Mouse (Mus musculus): Measurements from ENCODE around the gene Gucd1. TPM values are rescaled to one million over a fixed set of nuclear protein-coding genes. Genes with fewer than 3 reads are reported as not detected.
"Not testable (repeated sequence)": the region's sequence is repeated elsewhere in the genome, so short reads cannot be mapped to it uniquely, and the experiment has no call there.

Gucd1 gene
- polyA plus RNA-seq, 1 experiment from 2014 or later = 27.6 TPM

GRCm38 (mm10) chr10:75417363-75418042 is 100.3 kb downstream of the Gucd1 start:
- no peak overlapping the region for H3K9ac ChIP-seq
- H3K36me3 ChIP-seq = no peaks in the 10 kb centered on the region
- no peaks in the 10 kb centered on the region for H3K27me3 ChIP-seq
- H3K9me3 ChIP-seq = no peaks in the 10 kb centered on the region
- no peak overlapping the region for H3K4me2 ChIP-seq
- H3K4me1 ChIP-seq = no peaks in the 10 kb centered on the region
- no peak overlapping the region for H3K27ac ChIP-seq
- WGBS = 93% methylated on average over 8 of the region's 8 CpGs
- no peak for ATAC-seq (ENCODE audit: insufficient number of reproducible peaks, low FRiP score, low TSS enrichment, low read depth)
- H3K4me3 ChIP-seq = no peak overlapping the region

GRCm38 (mm10) chr10:75414925-75415324 is 102.8 kb downstream of the Gucd1 start:
- no peaks in the 10 kb centered on the region for H3K27me3 ChIP-seq
- H3K36me3 ChIP-seq = no peaks in the 10 kb centered on the region
- no peak overlapping the region for H3K4me3 ChIP-seq
- WGBS = 77% methylated on average over 7 of the region's 7 CpGs
- no peak overlapping the region for H3K4me2 ChIP-seq
- ATAC-seq (ENCODE audit: insufficient number of reproducible peaks, low FRiP score, low TSS enrichment, low read depth) = no peak
- H3K9ac ChIP-seq = no peak overlapping the region
- no peaks in the 10 kb centered on the region for H3K4me1 ChIP-seq
- H3K9me3 ChIP-seq = no peaks in the 10 kb centered on the region
- H3K27ac ChIP-seq = no peak overlapping the region

DNA sequence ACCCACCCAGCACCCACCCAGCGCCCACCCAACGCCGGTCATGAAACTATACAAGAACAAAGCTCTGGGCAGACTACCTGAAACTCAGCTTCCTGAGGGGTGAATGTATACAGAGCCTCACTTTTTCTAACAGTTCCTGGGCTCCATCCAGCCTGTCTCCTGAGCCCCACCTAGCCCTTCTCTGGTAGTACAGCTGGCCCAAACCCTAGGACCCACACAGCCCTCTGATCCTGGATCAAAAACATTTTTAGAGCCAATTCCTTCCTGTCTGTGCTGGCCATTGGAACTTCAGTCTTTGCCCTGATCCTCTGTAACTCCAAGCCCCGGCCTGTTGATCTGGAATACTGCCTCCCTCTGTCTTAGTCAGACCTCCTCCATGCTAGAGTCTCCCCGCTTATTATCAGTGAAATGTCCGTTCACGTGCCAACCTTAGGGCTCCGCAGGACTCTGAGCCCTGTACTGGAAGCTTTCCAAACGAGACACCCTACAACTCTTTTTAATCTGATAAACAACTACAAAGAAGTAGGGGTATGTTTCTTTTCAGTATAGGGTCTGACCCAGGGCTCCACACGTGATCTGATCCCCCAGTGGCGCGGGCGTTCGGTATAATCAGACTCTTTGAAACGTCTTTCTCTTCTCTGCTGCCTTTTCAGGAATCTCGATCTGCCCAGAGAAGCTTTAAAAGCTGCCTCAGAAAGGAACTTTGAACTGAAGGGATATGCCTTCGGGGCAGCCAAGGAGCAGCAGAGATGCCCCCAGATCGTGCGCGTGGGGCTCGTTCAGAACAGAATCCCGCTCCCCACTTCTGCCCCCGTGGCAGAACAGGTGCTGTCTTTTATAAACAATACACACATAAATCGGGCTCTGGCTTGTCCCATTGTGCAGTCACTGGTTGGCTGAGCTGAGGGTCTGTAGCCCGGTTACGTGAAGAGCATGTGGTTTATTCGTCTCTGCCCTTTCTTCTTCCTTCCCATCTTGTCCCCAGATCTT is 105.4 kb downstream of the Gucd1 start:
- ATAC-seq (ENCODE audit: insufficient number of reproducible peaks, low FRiP score, low TSS enrichment, low read depth) = no peak
- Histone ChIP-seq H3K27ac (no peak overlapping the region), H3K9ac (no peak overlapping the region), H3K27me3 (no peaks in the 10 kb centered on the region), H3K9me3 (no peaks in the 10 kb centered on the region), H3K36me3 (no peaks in the 10 kb centered on the region), H3K4me2 (no peak overlapping the region), H3K4me3 (no peak overlapping the region), H3K4me1 (no peaks in the 10 kb centered on the region)
- WGBS = 61% methylated on average over 27 of the region's 27 CpGs

- H3K4me2 ChIP-seq; H3K27ac ChIP-seq; H3K4me1 ChIP-seq; ATAC-seq (ENCODE audit: insufficient number of reproducible peaks, low FRiP score, low TSS enrichment, low read depth); H3K9me3 ChIP-seq; H3K27me3 ChIP-seq; H3K36me3 ChIP-seq; H3K9ac ChIP-seq; H3K4me3 ChIP-seq: not testable (repeated sequence)
- WGBS = 49% methylated on average over 9 of the region's 10 CpGs
Measured at GRCm38 (mm10) chr10:75411343-75412113, 106.2 kb downstream of the Gucd1 start.

GRCm38 (mm10) chr10:75407741-75408140 is 110.0 kb downstream of the Gucd1 start:
- no peaks in the 10 kb centered on the region for H3K27me3 ChIP-seq
- whole genome bisulfite sequencing = 82% methylated on average over 4 of the region's 4 CpGs
- H3K4me1 ChIP-seq = peaks cover 7% of the 10 kb centered on the region
- H3K27ac ChIP-seq = no peak overlapping the region
- H3K9me3 ChIP-seq = no peaks in the 10 kb centered on the region
- no peak for ATAC-seq (ENCODE audit: insufficient number of reproducible peaks, low FRiP score, low TSS enrichment, low read depth)
- no peak overlapping the region for H3K9ac ChIP-seq
- H3K4me3 ChIP-seq = no peak overlapping the region
- H3K4me2 ChIP-seq = no peak overlapping the region
- no peaks in the 10 kb centered on the region for H3K36me3 ChIP-seq

GRCm38 (mm10) chr10:75406755-75407154 is 111.0 kb downstream of the Gucd1 start:
- H3K27me3 ChIP-seq = no peaks in the 10 kb centered on the region
- peak overlapping the region; percentile 19; the same call in 1 of the 2 replicates for H3K4me3 ChIP-seq
- no peaks in the 10 kb centered on the region for H3K9me3 ChIP-seq
- ATAC-seq (ENCODE audit: insufficient number of reproducible peaks, low FRiP score, low TSS enrichment, low read depth) = no peak
- 26% methylated on average over 13 of the region's 13 CpGs for WGBS
- peak overlapping the region; percentile 38 for H3K4me2 ChIP-seq
- peaks cover 7% of the 10 kb centered on the region for H3K4me1 ChIP-seq
- H3K9ac ChIP-seq = no peak overlapping the region
- no peaks in the 10 kb centered on the region for H3K36me3 ChIP-seq
- H3K27ac ChIP-seq = no peak overlapping the region

GRCm38 (mm10) chr10:75405916-75406315 is 111.9 kb downstream of the Gucd1 start:
- H3K27me3 ChIP-seq = no peaks in the 10 kb centered on the region
- no peak overlapping the region for H3K4me2 ChIP-seq
- H3K9ac ChIP-seq = no peak overlapping the region
- H3K4me1 ChIP-seq = peaks cover 7% of the 10 kb centered on the region
- no peak overlapping the region for H3K4me3 ChIP-seq
- H3K27ac ChIP-seq = no peak overlapping the region
- WGBS = 86% methylated on average over 8 of the region's 8 CpGs
- no peak for ATAC-seq (ENCODE audit: insufficient number of reproducible peaks, low FRiP score, low TSS enrichment, low read depth)
- no peaks in the 10 kb centered on the region for H3K36me3 ChIP-seq
- no peaks in the 10 kb centered on the region for H3K9me3 ChIP-seq

- Histone ChIP-seq H3K9me3 (no peaks in the 10 kb centered on the region), H3K36me3 (no peaks in the 10 kb centered on the region), H3K9ac (no peak within 1 kb of the TSS), H3K4me2 (no peak within 1 kb of the TSS), H3K4me1 (no peaks in the 10 kb centered on the region), H3K4me3 (no peak within 1 kb of the TSS), H3K27me3 (no peaks in the 10 kb centered on the region), H3K27ac (no peak within 1 kb of the TSS)
- WGBS = 79% methylated on average over 4 of the region's 4 CpGs
- ATAC-seq (ENCODE audit: insufficient number of reproducible peaks, low FRiP score, low TSS enrichment, low read depth) = no peak
Measured at GRCm38 (mm10) chr10:75400958-75401357, 116.8 kb downstream of the Gucd1 start, which contains the start of gene Upb1. Gene Upb1, plus strand, starts transcription at chr10:75401115.

GRCm38 (mm10) chr10:75396966-75397365 is 120.8 kb downstream of the Gucd1 start:
- no peak overlapping the region for H3K4me2 ChIP-seq
- no peak overlapping the region for H3K27ac ChIP-seq
- H3K4me3 ChIP-seq = no peak overlapping the region
- H3K4me1 ChIP-seq = no peaks in the 10 kb centered on the region
- no peaks in the 10 kb centered on the region for H3K27me3 ChIP-seq
- no peaks in the 10 kb centered on the region for H3K36me3 ChIP-seq
- WGBS = 54% methylated on average over 14 of the region's 14 CpGs
- no peaks in the 10 kb centered on the region for H3K9me3 ChIP-seq
- no peak overlapping the region for H3K9ac ChIP-seq
- no peak for ATAC-seq (ENCODE audit: insufficient number of reproducible peaks, low FRiP score, low TSS enrichment, low read depth)

DNA sequence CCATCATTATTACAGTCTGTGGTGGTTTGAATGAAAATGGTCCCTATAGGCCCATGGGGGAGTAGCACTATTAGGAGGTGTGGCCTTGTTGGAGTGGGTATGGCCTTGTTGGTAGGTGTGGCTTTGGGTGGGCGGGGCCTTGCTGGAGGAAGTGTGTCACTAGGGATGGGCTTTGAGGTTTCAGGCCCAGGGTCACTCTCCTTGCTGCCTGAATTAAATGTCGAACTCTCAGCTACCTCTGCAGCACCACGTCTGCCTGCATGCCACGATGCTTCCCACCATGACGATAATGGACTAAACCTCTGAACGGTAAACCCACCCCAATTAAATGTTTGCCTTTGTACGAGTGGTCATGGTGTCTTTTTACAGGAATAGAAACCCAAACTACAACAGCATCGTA is 123.0 kb downstream of the Gucd1 start:
- H3K27ac ChIP-seq = no peak overlapping the region
- no peak overlapping the region for H3K9ac ChIP-seq
- H3K4me1 ChIP-seq = no peaks in the 10 kb centered on the region
- no peaks in the 10 kb centered on the region for H3K36me3 ChIP-seq
- no peak overlapping the region for H3K4me2 ChIP-seq
- no peak for ATAC-seq (ENCODE audit: insufficient number of reproducible peaks, low FRiP score, low TSS enrichment, low read depth)
- no peak overlapping the region for H3K4me3 ChIP-seq
- H3K27me3 ChIP-seq = no peaks in the 10 kb centered on the region
- WGBS = 83% methylated on average over 8 of the region's 8 CpGs
- no peaks in the 10 kb centered on the region for H3K9me3 ChIP-seq

GRCm38 (mm10) chr10:75390832-75391231 is 126.9 kb downstream of the Gucd1 start:
- no peaks in the 10 kb centered on the region for H3K4me1 ChIP-seq
- no peaks in the 10 kb centered on the region for H3K27me3 ChIP-seq
- no peak overlapping the region for H3K4me2 ChIP-seq
- 88% methylated on average over 4 of the region's 4 CpGs for WGBS
- H3K9me3 ChIP-seq = no peaks in the 10 kb centered on the region
- H3K9ac ChIP-seq = no peak overlapping the region
- H3K4me3 ChIP-seq = no peak overlapping the region
- no peaks in the 10 kb centered on the region for H3K36me3 ChIP-seq
- ATAC-seq (ENCODE audit: insufficient number of reproducible peaks, low FRiP score, low TSS enrichment, low read depth) = no peak
- no peak overlapping the region for H3K27ac ChIP-seq
